Mouse (Mus musculus) lung, adult 2 months (tissue): Measurements from ENCODE around the gene Arid2.

ENCODE experiments used
- CTCF ChIP-seq: fragments of 200-500 bp; IDR thresholded peaks from 2 replicates; pipeline ENCODE4 v1.5.1; 2011; ENCODE audit warnings: mild to moderate bottlenecking, low read length, control low read depth; ENCODE audit not compliant: insufficient read depth
- POLR2A ChIP-seq: fragments of 200-500 bp; IDR thresholded peaks from 2 replicates; pipeline ENCODE4 v1.6.1; 2011; ENCODE audit warnings: low read depth, mild to moderate bottlenecking, control low read depth, low read length, borderline replicate concordance; ENCODE audit errors: extremely low read depth

DNA sequence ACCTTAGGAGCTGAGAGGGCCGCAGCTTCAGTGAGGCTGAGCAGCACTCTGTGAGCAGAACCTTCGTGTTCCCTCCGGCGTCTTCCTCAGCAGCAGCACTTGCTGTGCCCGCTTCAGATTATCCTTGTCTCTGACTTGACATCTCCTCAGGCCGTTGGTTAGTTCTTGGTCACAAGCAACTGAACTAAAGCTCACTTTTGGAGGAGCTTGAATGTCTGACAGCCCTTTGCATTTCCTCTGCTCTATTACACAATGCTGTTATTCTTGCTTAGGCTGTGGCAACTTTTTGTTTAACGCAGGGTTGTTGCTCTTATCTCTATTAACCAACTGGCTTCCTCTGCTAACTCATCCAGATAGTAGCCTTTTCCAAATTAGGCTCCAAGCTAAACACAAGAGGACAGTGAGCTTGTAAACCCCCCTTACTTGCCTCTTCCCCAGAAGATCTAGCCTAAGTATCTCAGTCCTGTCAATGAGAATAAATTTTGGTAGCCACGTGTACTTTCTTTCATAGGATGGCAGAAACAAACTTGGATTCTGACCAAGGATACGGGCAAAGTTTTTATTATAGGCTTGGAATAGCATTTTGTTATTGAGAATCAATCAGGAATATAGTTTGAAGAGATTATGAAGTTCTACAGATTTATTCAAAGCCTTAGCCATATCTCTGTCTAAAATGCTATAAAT lies 11.4 kb upstream of the Arid2 start:
- TF ChIP-seq CTCF (no peak), POLR2A (no peak)
